Mouse (Mus musculus): ENCODE measurements around the gene Ktn1. TPM values are rescaled to one million over a fixed set of nuclear protein-coding genes. Genes with fewer than 3 reads are reported as not detected.
A peak's percentile ranks its signal among the peaks of the same experiment; 100 is the strongest.

Ktn1 gene
- polyA plus RNA-seq, 1 experiment from 2014 or later = 86.6 TPM

GRCm38 (mm10) chr14:47632419-47632818 is 15.8 kb upstream of the Ktn1 start:
- H3K4me3 ChIP-seq (ENCODE audit: low read depth, low read length) = no peak overlapping the region
- no peak overlapping the region for H3K27ac ChIP-seq (replicated peaks; ENCODE audit: low read depth, low read length)
- no peak for ATAC-seq (replicated peaks; ENCODE audit: insufficient number of reproducible peaks, low FRiP score, low TSS enrichment, low read depth)
- no peak overlapping the region for H3K4me2 ChIP-seq (ENCODE audit: low read depth, low read length)
- DNase-seq (ENCODE audit: low spot score) = no peak
- no peaks in the 10 kb centered on the region for H3K27me3 ChIP-seq (ENCODE audit: control insufficient read depth, insufficient read depth, low read length)
- no peaks in the 10 kb centered on the region for H3K36me3 ChIP-seq (replicated peaks; ENCODE audit: control insufficient read depth, insufficient read depth, low read depth, low read length)
- no peaks in the 10 kb centered on the region for H3K9me3 ChIP-seq (replicated peaks; ENCODE audit: control insufficient read depth, low read length)
- H3K9ac ChIP-seq (replicated peaks; ENCODE audit: low read length) = no peak overlapping the region
- 88% methylated on average over 1 of the region's 1 CpGs for WGBS
- H3K4me1 ChIP-seq (ENCODE audit: control insufficient read depth, insufficient read depth, low read length) = peaks cover 3% of the 10 kb centered on the region; the same call in 1 of the 2 replicates

GRCm38 (mm10) chr14:47634410-47634809 is 13.8 kb upstream of the Ktn1 start:
- DNase-seq (ENCODE audit: low spot score) (peak; percentile 22), ATAC-seq (replicated peaks; ENCODE audit: insufficient number of reproducible peaks, low FRiP score, low TSS enrichment, low read depth) (no peak)
- Histone ChIP-seq H3K27me3 (ENCODE audit: control insufficient read depth, insufficient read depth, low read length) (no peaks in the 10 kb centered on the region), H3K4me1 (ENCODE audit: control insufficient read depth, insufficient read depth, low read length) (peaks cover 3% of the 10 kb centered on the region; the same call in 1 of the 2 replicates), H3K9me3 (replicated peaks; ENCODE audit: control insufficient read depth, low read length) (no peaks in the 10 kb centered on the region), H3K9ac (replicated peaks; ENCODE audit: low read length) (no peak overlapping the region), H3K4me3 (ENCODE audit: low read depth, low read length) (no peak overlapping the region), H3K4me2 (ENCODE audit: low read depth, low read length) (no peak overlapping the region), H3K27ac (replicated peaks; ENCODE audit: low read depth, low read length) (no peak overlapping the region), H3K36me3 (replicated peaks; ENCODE audit: control insufficient read depth, insufficient read depth, low read depth, low read length) (no peaks in the 10 kb centered on the region)
- 50% methylated on average over 9 of the region's 9 CpGs for WGBS

GRCm38 (mm10) chr14:47634846-47635245 is 13.4 kb upstream of the Ktn1 start:
- WGBS = 64% methylated on average over 7 of the region's 7 CpGs
- Histone ChIP-seq H3K4me3 (ENCODE audit: low read depth, low read length) (no peak overlapping the region), H3K9ac (replicated peaks; ENCODE audit: low read length) (no peak overlapping the region), H3K27ac (replicated peaks; ENCODE audit: low read depth, low read length) (no peak overlapping the region), H3K9me3 (replicated peaks; ENCODE audit: control insufficient read depth, low read length) (no peaks in the 10 kb centered on the region), H3K36me3 (replicated peaks; ENCODE audit: control insufficient read depth, insufficient read depth, low read depth, low read length) (no peaks in the 10 kb centered on the region), H3K4me2 (ENCODE audit: low read depth, low read length) (no peak overlapping the region), H3K4me1 (ENCODE audit: control insufficient read depth, insufficient read depth, low read length) (peaks cover 3% of the 10 kb centered on the region; the same call in 1 of the 2 replicates), H3K27me3 (ENCODE audit: control insufficient read depth, insufficient read depth, low read length) (no peaks in the 10 kb centered on the region)
- DNase-seq (ENCODE audit: low spot score) (no peak), ATAC-seq (replicated peaks; ENCODE audit: insufficient number of reproducible peaks, low FRiP score, low TSS enrichment, low read depth) (no peak)

GRCm38 (mm10) chr14:47638316-47638895 is 9.8 kb upstream of the Ktn1 start:
- H3K27me3 ChIP-seq (ENCODE audit: control insufficient read depth, insufficient read depth, low read length) = no peaks in the 10 kb centered on the region
- no peak overlapping the region for H3K4me3 ChIP-seq (ENCODE audit: low read depth, low read length)
- no peak overlapping the region for H3K9ac ChIP-seq (replicated peaks; ENCODE audit: low read length)
- no peak overlapping the region for H3K4me2 ChIP-seq (ENCODE audit: low read depth, low read length)
- peaks cover 3% of the 10 kb centered on the region; the same call in 1 of the 2 replicates for H3K4me1 ChIP-seq (ENCODE audit: control insufficient read depth, insufficient read depth, low read length)
- H3K27ac ChIP-seq (replicated peaks; ENCODE audit: low read depth, low read length) = no peak overlapping the region
- WGBS = 60% methylated on average over 4 of the region's 4 CpGs
- no peak for ATAC-seq (replicated peaks; ENCODE audit: insufficient number of reproducible peaks, low FRiP score, low TSS enrichment, low read depth)
- H3K36me3 ChIP-seq (replicated peaks; ENCODE audit: control insufficient read depth, insufficient read depth, low read depth, low read length) = no peaks in the 10 kb centered on the region
- no peaks in the 10 kb centered on the region for H3K9me3 ChIP-seq (replicated peaks; ENCODE audit: control insufficient read depth, low read length)
- DNase-seq (ENCODE audit: low spot score) = no peak

DNA sequence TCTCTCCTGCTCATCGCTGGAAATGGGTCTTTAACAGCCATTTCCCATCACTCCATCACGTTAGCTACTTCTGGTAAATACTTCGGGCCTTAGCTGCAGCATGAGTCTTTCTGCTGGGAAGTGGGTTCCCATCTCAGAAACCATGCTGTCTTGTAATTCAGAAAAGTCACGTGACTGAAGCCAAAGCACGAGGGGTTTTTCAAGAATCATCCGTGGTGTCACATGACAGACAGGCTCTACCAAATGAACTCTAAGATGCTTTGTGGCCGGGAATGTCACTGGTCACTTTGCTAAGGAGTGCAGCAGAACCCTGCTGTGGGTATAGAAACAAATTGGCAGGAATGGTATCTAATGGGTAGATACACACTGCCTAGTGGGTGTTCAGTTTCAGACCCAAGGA is 2.6 kb upstream of the Ktn1 start:
- DNase-seq (ENCODE audit: low spot score) (no peak), ATAC-seq (replicated peaks; ENCODE audit: insufficient number of reproducible peaks, low FRiP score, low TSS enrichment, low read depth) (no peak)
- Histone ChIP-seq H3K4me3 (ENCODE audit: low read depth, low read length) (no peak overlapping the region), H3K9ac (replicated peaks; ENCODE audit: low read length) (no peak overlapping the region), H3K36me3 (replicated peaks; ENCODE audit: control insufficient read depth, insufficient read depth, low read depth, low read length) (no peaks in the 10 kb centered on the region), H3K27ac (replicated peaks; ENCODE audit: low read depth, low read length) (no peak overlapping the region), H3K9me3 (replicated peaks; ENCODE audit: control insufficient read depth, low read length) (no peaks in the 10 kb centered on the region), H3K4me1 (ENCODE audit: control insufficient read depth, insufficient read depth, low read length) (no peaks in the 10 kb centered on the region), H3K27me3 (ENCODE audit: control insufficient read depth, insufficient read depth, low read length) (no peaks in the 10 kb centered on the region), H3K4me2 (ENCODE audit: low read depth, low read length) (no peak overlapping the region)
- 67% methylated on average over 7 of the region's 7 CpGs for WGBS

DNA sequence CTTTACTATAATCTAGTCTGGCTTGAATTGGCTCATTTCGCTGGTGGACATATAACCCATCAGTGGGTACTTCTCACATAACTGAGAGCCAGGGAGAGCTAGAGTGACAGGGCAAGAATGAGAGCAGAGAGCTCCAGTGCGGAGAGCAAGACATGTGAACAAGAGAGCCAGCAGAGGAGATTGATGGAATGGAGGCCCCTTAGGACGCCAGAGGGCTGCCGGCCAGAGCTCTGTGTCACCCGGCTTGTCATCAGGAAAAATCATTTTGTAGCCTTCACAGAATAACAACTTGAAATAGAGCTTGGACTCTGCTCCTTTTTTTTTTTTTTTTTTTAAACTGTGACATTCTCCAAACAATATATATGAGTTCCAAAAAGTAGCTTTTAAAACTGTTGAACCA is 2.0 kb upstream of the Ktn1 start:
- H3K4me3 ChIP-seq (ENCODE audit: low read depth, low read length) = no peak overlapping the region
- no peaks in the 10 kb centered on the region for H3K27me3 ChIP-seq (ENCODE audit: control insufficient read depth, insufficient read depth, low read length)
- DNase-seq (ENCODE audit: low spot score) (no peak), ATAC-seq (replicated peaks; ENCODE audit: insufficient number of reproducible peaks, low FRiP score, low TSS enrichment, low read depth) (no peak)
- 60% methylated on average over 5 of the region's 5 CpGs for WGBS
- H3K36me3 ChIP-seq (replicated peaks; ENCODE audit: control insufficient read depth, insufficient read depth, low read depth, low read length) = no peaks in the 10 kb centered on the region
- H3K4me2 ChIP-seq (ENCODE audit: low read depth, low read length) = no peak overlapping the region
- H3K4me1 ChIP-seq (ENCODE audit: control insufficient read depth, insufficient read depth, low read length) = no peaks in the 10 kb centered on the region
- no peak overlapping the region for H3K27ac ChIP-seq (replicated peaks; ENCODE audit: low read depth, low read length)
- no peak overlapping the region for H3K9ac ChIP-seq (replicated peaks; ENCODE audit: low read length)
- no peaks in the 10 kb centered on the region for H3K9me3 ChIP-seq (replicated peaks; ENCODE audit: control insufficient read depth, low read length)

- H3K36me3 ChIP-seq (replicated peaks; ENCODE audit: control insufficient read depth, insufficient read depth, low read depth, low read length) = no peaks in the 10 kb centered on the region
- no peaks in the 10 kb centered on the region for H3K27me3 ChIP-seq (ENCODE audit: control insufficient read depth, insufficient read depth, low read length)
- no peak for ATAC-seq (replicated peaks; ENCODE audit: insufficient number of reproducible peaks, low FRiP score, low TSS enrichment, low read depth)
- H3K4me1 ChIP-seq (ENCODE audit: control insufficient read depth, insufficient read depth, low read length) = no peaks in the 10 kb centered on the region
- WGBS = 73% methylated on average over 9 of the region's 9 CpGs
- H3K4me2 ChIP-seq (ENCODE audit: low read depth, low read length) = no peak overlapping the region
- no peak overlapping the region for H3K4me3 ChIP-seq (ENCODE audit: low read depth, low read length)
- H3K9ac ChIP-seq (replicated peaks; ENCODE audit: low read length) = no peak overlapping the region
- DNase-seq (ENCODE audit: low spot score) = no peak
- H3K27ac ChIP-seq (replicated peaks; ENCODE audit: low read depth, low read length) = no peak overlapping the region
- no peaks in the 10 kb centered on the region for H3K9me3 ChIP-seq (replicated peaks; ENCODE audit: control insufficient read depth, low read length)
These were observed 1.3 kb upstream of the Ktn1 start for GRCm38 (mm10) chr14:47646696-47647516.

Data from embryonic facial prominence, embryonic 11.5 days (tissue).